Mouse (Mus musculus): ENCODE measurements around the gene Usp21. TPM values are rescaled to one million over a fixed set of nuclear protein-coding genes. Genes with fewer than 3 reads are reported as not detected.
"Not testable (repeated sequence)": the region's sequence is repeated elsewhere in the genome, so short reads cannot be mapped to it uniquely, and the experiment has no call there.

Usp21 gene
- polyA plus RNA-seq, 1 experiment from 2014 or later: 81.5 TPM

GRCm38 (mm10) chr1:171309321-171309720 is 21.5 kb upstream of the Usp21 start:
- Histone ChIP-seq H3K4me3 (no peak overlapping the region), H3K9ac (no peak overlapping the region), H3K4me2 (no peak overlapping the region), H3K4me1 (no peaks in the 10 kb centered on the region), H3K9me3 (no peaks in the 10 kb centered on the region), H3K27ac (no peak overlapping the region), H3K27me3 (no peaks in the 10 kb centered on the region), H3K36me3 (no peaks in the 10 kb centered on the region)
- WGBS: 62% methylated on average over 2 of the region's 2 CpGs
- ATAC-seq (ENCODE audit: insufficient number of reproducible peaks, low FRiP score, low TSS enrichment, low read depth): no peak

DNA sequence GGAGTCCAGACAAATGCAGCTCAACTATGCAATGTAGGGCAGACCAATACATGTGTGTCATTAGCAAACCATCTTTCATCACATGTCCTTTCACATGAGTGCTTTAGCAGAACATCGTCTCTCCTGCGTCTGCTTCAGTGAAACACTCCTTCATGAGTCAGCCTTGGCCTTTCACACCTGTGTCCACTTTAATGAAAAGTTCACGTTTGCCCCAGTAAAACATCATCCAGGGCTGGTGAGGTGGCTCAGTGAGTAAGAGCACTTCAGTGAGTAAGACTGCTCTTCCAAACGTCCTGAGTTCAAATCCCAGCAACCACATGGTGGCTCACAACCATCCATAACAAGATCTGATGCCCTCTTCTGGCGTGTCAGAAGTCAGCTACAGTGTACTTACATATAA is 18.4 kb upstream of the Usp21 start:
- H3K4me1 ChIP-seq; H3K4me2 ChIP-seq; H3K27ac ChIP-seq; H3K36me3 ChIP-seq; ATAC-seq (ENCODE audit: insufficient number of reproducible peaks, low FRiP score, low TSS enrichment, low read depth); H3K9ac ChIP-seq; H3K27me3 ChIP-seq; H3K9me3 ChIP-seq; H3K4me3 ChIP-seq: not testable (repeated sequence)
- WGBS: 63% methylated on average over 5 of the region's 5 CpGs

DNA sequence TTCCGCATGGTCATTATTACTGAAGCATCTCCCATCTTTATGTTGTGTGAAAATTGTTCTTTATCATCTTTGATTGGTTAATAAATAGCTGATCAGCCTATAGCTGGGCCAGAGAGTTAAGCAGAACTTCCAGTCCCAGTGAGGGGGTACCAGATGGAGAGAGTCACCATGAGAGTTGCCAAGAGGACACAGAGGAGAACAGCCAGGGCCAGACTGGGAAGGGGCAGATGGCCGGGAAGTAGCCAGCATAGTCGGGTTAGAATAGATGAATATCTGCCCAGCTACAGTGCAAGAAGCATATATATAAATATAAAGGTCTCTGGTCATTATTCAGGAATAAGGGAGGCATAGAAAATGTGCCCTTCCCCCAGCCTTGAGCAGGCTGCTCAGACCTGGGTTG is 10.4 kb upstream of the Usp21 start:
- Histone ChIP-seq H3K9me3 (no peaks in the 10 kb centered on the region), H3K27me3 (peaks cover 9% of the 10 kb centered on the region), H3K4me2 (no peak overlapping the region), H3K36me3 (no peaks in the 10 kb centered on the region), H3K27ac (no peak overlapping the region), H3K4me1 (peaks cover 7% of the 10 kb centered on the region; the same call in 1 of the 2 replicates), H3K9ac (no peak overlapping the region), H3K4me3 (no peak overlapping the region)
- WGBS: 61% methylated on average over 3 of the region's 3 CpGs
- ATAC-seq (ENCODE audit: insufficient number of reproducible peaks, low FRiP score, low TSS enrichment, low read depth): no peak

DNA sequence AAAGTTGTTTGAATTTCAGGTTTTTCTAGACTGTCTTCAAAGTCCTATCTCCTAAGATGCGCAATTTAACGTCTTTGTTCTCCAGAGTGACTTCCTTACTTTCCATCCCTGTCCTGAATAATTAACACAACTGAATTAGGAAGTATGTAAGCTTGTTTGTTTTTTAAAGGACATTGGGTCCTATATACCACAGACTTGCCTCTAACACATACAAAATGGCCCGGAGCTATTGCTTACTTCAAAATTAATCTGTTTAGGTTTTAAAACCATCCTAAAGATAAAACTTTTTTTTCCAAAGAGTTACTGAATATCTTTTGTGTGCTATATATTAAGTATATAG is 7.2 kb upstream of the Usp21 start:
- 19% methylated on average over 3 of the region's 3 CpGs for WGBS
- Histone ChIP-seq H3K9me3 (no peaks in the 10 kb centered on the region), H3K4me2 (peak overlapping the region; percentile 63), H3K4me1 (peaks cover 10% of the 10 kb centered on the region; the same call in 1 of the 2 replicates), H3K27ac (peak overlapping the region; percentile 98), H3K36me3 (peaks cover under 1% of the 10 kb centered on the region), H3K9ac (no peak overlapping the region), H3K4me3 (peak overlapping the region; percentile 71), H3K27me3 (peaks cover 9% of the 10 kb centered on the region)
- no peak for ATAC-seq (ENCODE audit: insufficient number of reproducible peaks, low FRiP score, low TSS enrichment, low read depth)

GRCm38 (mm10) chr1:171294298-171295062 is 6.7 kb upstream of the Usp21 start, which contains the start of gene Ufc1:
Gene Ufc1 (minus strand): TSS chr1:171295024.
- Histone ChIP-seq H3K4me1 (peaks cover 10% of the 10 kb centered on the region; the same call in 1 of the 2 replicates), H3K36me3 (peaks cover 6% of the 10 kb centered on the region), H3K9me3 (no peaks in the 10 kb centered on the region), H3K27ac (peak within 1 kb of the TSS; percentile 98), H3K9ac (peak within 1 kb of the TSS; percentile 79), H3K4me2 (peak within 1 kb of the TSS; percentile 63), H3K4me3 (peak within 1 kb of the TSS; percentile 71), H3K27me3 (peaks cover 9% of the 10 kb centered on the region)
- under 1% methylated on average over 42 of the region's 42 CpGs for WGBS
- peak; percentile 81 for ATAC-seq (ENCODE audit: insufficient number of reproducible peaks, low FRiP score, low TSS enrichment, low read depth)

DNA sequence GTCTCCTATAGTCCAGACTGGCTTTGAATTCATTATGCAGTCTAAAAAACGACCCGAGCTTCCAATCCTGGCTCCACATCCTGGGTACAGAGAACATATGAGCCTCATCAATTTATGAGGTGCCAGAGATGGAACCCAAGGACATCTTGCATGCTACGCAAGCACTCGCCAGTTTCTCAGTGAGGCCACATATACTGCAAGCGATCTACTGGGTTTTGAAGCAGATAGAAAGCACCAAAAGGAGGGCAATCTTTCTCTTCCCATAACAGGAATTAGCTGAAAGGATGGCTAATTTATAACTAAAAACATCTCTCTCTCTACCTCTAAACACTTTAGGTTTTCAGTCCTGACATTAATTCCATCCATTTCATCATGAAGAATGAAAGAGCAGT is 6.1 kb upstream of the Usp21 start:
- H3K9me3 ChIP-seq: no peaks in the 10 kb centered on the region
- peak overlapping the region; percentile 98 for H3K27ac ChIP-seq
- H3K9ac ChIP-seq: peak overlapping the region; percentile 79
- 26% methylated on average over 5 of the region's 5 CpGs for WGBS
- peaks cover 12% of the 10 kb centered on the region for H3K36me3 ChIP-seq
- peak overlapping the region; percentile 63 for H3K4me2 ChIP-seq
- peaks cover 9% of the 10 kb centered on the region for H3K27me3 ChIP-seq
- H3K4me1 ChIP-seq: peaks cover 10% of the 10 kb centered on the region; the same call in 1 of the 2 replicates
- no peak for ATAC-seq (ENCODE audit: insufficient number of reproducible peaks, low FRiP score, low TSS enrichment, low read depth)
- peak overlapping the region; percentile 71 for H3K4me3 ChIP-seq

DNA sequence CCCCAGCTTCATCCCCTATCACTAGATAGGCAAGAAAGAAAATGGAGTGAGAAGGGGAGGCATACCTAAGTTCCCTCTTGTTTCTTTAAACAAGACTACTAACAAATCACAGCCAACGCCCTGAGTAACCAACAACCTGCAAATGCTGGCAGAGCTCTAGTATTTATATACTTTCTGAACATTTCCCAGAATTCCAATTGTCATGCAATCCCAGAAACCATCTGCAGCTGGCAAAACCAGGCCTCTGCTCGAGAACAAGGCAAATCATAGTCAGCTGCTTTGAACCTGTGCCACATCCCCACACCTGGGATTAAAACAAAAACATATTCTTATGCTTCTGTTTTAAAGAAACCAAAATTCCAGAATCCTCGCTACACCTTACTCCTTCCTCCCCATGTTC is 5.6 kb upstream of the Usp21 start:
- 66% methylated on average over 3 of the region's 3 CpGs for WGBS
- H3K27me3 ChIP-seq: peaks cover 5% of the 10 kb centered on the region
- H3K4me2 ChIP-seq: peak overlapping the region; percentile 63
- peak overlapping the region; percentile 71 for H3K4me3 ChIP-seq
- H3K9me3 ChIP-seq: no peaks in the 10 kb centered on the region
- H3K9ac ChIP-seq: no peak overlapping the region
- H3K4me1 ChIP-seq: peaks cover 12% of the 10 kb centered on the region; the same call in 1 of the 2 replicates
- H3K36me3 ChIP-seq: peaks cover 15% of the 10 kb centered on the region
- peak overlapping the region; percentile 98 for H3K27ac ChIP-seq
- no peak for ATAC-seq (ENCODE audit: insufficient number of reproducible peaks, low FRiP score, low TSS enrichment, low read depth)

- H3K27ac ChIP-seq: peak overlapping the region; percentile 54; the same call in 1 of the 2 replicates
- H3K4me1 ChIP-seq: peaks cover 42% of the 10 kb centered on the region
- WGBS: 55% methylated on average over 4 of the region's 4 CpGs
- peak overlapping the region; percentile 60 for H3K4me2 ChIP-seq
- no peaks in the 10 kb centered on the region for H3K27me3 ChIP-seq
- no peak overlapping the region for H3K9ac ChIP-seq
- no peak for ATAC-seq (ENCODE audit: insufficient number of reproducible peaks, low FRiP score, low TSS enrichment, low read depth)
- peak overlapping the region; percentile 95; the same call in 1 of the 2 replicates for H3K4me3 ChIP-seq
- peaks cover 48% of the 10 kb centered on the region for H3K36me3 ChIP-seq
- H3K9me3 ChIP-seq: no peaks in the 10 kb centered on the region
Measured at GRCm38 (mm10) chr1:171288328-171288727, 537 bp upstream of the Usp21 start.

DNA sequence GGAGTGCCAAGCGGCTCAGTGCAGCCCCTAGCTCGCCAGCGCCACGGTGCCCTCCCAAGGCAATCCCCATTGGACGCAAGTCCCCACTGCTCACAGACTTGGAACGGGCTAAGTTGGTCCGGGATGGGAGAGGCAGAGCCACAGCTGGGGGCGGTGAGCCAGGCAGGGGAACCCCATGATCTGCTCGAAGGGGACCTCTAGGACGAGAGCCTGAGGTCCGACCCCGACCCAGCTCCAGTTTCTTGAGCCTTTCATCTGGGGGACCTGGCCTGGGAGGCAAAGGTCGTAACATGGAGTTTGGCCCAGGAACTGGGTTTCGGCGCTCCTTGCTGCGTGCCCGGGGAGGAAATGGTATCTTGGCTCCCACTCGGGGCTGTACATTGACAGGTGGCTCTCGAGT is 1.3 kb downstream of the Usp21 start:
- Histone ChIP-seq H3K27ac (no peak overlapping the region), H3K9me3 (no peaks in the 10 kb centered on the region), H3K27me3 (no peaks in the 10 kb centered on the region), H3K9ac (no peak overlapping the region), H3K4me1 (peaks cover 43% of the 10 kb centered on the region), H3K36me3 (peaks cover 60% of the 10 kb centered on the region), H3K4me3 (peak overlapping the region; percentile 95), H3K4me2 (peak overlapping the region; percentile 60)
- 92% methylated on average over 19 of the region's 19 CpGs for WGBS
- ATAC-seq (ENCODE audit: insufficient number of reproducible peaks, low FRiP score, low TSS enrichment, low read depth): no peak

DNA sequence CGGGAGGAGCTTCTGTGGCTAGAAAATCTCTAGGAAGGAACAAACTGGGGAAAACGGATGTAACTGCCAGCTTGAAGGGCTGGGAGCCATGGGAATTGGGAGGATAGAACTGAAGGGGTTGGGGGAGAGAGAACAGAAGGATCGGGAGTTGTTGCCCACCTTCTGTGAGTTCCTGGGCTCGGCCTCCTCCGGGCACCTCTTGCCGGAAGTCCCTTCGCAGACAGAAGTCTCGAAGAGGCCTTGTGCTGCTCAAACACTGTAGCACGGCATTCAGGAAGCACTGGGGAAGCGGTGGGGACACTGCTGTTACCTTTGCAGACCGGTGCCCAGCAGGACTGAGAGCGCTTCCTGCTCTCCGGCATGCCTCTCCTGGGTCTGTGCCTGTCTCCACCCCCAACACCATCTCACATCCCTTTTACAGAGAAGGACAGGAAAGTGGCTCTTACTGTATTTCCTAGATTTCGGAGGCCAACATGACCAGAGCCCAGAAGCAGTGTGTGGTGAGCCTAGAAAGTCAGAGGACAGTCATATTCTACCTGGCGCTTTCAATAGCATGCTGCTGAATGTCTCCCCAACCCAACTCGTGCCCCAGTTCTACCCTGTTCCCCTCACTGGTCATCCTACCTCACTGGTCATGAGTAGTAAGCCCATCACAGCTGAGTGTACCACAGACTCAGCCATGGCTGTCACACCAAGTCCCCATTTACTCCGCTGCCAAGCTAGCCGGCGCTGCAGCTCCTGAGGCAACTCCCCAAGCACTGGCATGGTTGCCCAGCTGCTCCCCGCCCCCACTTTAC is 2.5 kb downstream of the Usp21 start:
- peaks cover 60% of the 10 kb centered on the region for H3K36me3 ChIP-seq
- ATAC-seq (ENCODE audit: insufficient number of reproducible peaks, low FRiP score, low TSS enrichment, low read depth): no peak
- WGBS: 84% methylated on average over 20 of the region's 20 CpGs

DNA sequence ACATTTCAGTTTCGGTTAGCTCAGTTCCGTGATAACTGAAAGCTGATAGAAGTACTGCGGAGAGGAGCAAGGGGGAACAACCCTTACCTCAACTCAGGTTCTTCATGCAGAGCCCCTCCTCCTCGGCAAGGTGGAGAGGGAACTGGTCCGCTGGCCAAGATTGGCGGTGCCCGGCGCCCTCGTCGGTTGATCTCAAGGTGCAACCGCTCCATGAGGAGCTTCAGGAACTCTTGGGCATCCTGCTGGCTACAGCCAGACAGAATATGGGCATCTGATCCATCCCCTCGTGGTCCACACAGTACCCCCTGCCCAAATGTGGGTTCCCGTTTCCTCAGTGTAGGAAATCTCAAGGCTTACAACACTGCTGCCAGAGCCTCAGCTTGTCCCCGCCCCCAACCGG is 3.3 kb downstream of the Usp21 start:
- H3K4me3 ChIP-seq: no peak overlapping the region
- H3K9me3 ChIP-seq: no peaks in the 10 kb centered on the region
- H3K4me2 ChIP-seq: no peak overlapping the region
- 94% methylated on average over 15 of the region's 15 CpGs for WGBS
- H3K4me1 ChIP-seq: peaks cover 52% of the 10 kb centered on the region
- H3K27ac ChIP-seq: no peak overlapping the region
- H3K9ac ChIP-seq: no peak overlapping the region
- no peaks in the 10 kb centered on the region for H3K27me3 ChIP-seq
- peaks cover 54% of the 10 kb centered on the region for H3K36me3 ChIP-seq
- ATAC-seq (ENCODE audit: insufficient number of reproducible peaks, low FRiP score, low TSS enrichment, low read depth): no peak

More for the DNA sequence above, 2.5 kb downstream of the Usp21 start:
- H3K27ac ChIP-seq: no peak overlapping the region
- H3K4me1 ChIP-seq: peaks cover 45% of the 10 kb centered on the region
- H3K4me3 ChIP-seq: no peak overlapping the region
- no peaks in the 10 kb centered on the region for H3K9me3 ChIP-seq
- H3K27me3 ChIP-seq: no peaks in the 10 kb centered on the region
- H3K4me2 ChIP-seq: no peak overlapping the region
- no peak overlapping the region for H3K9ac ChIP-seq

All from limb, embryonic 15.5 days (tissue).